Mouse (Mus musculus) midbrain, embryonic 16.5 days (tissue): ENCODE data around the gene Tm9sf2. TPM values are rescaled to one million over a fixed set of nuclear protein-coding genes. Genes with fewer than 3 reads are reported as not detected.

ENCODE experiments used
- ATAC-seq: fragments of 200-750 bp; cut with Nextera tagmentation; 2 replicates; pipeline ENCODE4 v1.8.0; 2017; ENCODE audit warnings: moderate TSS enrichment
- H3K27ac ChIP-seq: fragments of 300-500 bp; sonication (generic); 2 replicates; pipeline ENCODE4 v1.5.1; 2014; ENCODE audit warnings: mild to moderate bottlenecking, low read length, mixed read lengths
- H3K27me3 ChIP-seq: fragments of 300-500 bp; sonication (generic); 2 replicates; pipeline ENCODE4 v1.6.1; 2014; ENCODE audit warnings: low read depth, low read length, mixed read lengths; ENCODE audit not compliant: control insufficient read depth, insufficient read depth
- H3K36me3 ChIP-seq: fragments of 300-500 bp; sonication (generic); 2 replicates; pipeline ENCODE4 v1.6.1; 2014; ENCODE audit warnings: mild to moderate bottlenecking, low read length, moderate library complexity, mixed read lengths; ENCODE audit not compliant: control insufficient read depth, insufficient read depth
- H3K4me1 ChIP-seq: fragments of 300-500 bp; sonication (generic); 2 replicates; pipeline ENCODE4 v1.6.1; 2014; ENCODE audit warnings: mild to moderate bottlenecking, low read length, mixed read lengths; ENCODE audit not compliant: control insufficient read depth, insufficient read depth
- H3K4me2 ChIP-seq: fragments of 300-500 bp; sonication (generic); 2 replicates; pipeline ENCODE4 v1.6.1; 2014; ENCODE audit warnings: mild to moderate bottlenecking, low read length, mixed read lengths
- H3K4me3 ChIP-seq: fragments of 300-500 bp; sonication (generic); 2 replicates; pipeline ENCODE4 v1.5.1; 2014; ENCODE audit warnings: low read depth, mild to moderate bottlenecking, low read length, moderate library complexity, mixed read lengths
- H3K9ac ChIP-seq: fragments of 300-500 bp; sonication (generic); 2 replicates; pipeline ENCODE4 v1.6.1; 2014; ENCODE audit warnings: low read depth, low read length, mixed read lengths
- H3K9me3 ChIP-seq: fragments of 300-500 bp; sonication (generic); replicated peaks from 2 replicates; pipeline ENCODE4 v1.6.1; 2014; ENCODE audit warnings: mild to moderate bottlenecking, low read length, mixed read lengths; ENCODE audit not compliant: control insufficient read depth, poor library complexity, severe bottlenecking
- WGBS: fragments of 180-500 bp; shearing (Covaris S2); extraction: QIAGEN DNeasy Blood & Tissue Kit; methylation state at CpG from one replicate; pipeline ENCODE4 v1.1.7; 2014; 5-methylcytosine and 5-hydroxymethylcytosine counted together
- polyA plus RNA-seq: library from polyadenylated mRNA; unstranded; fragments of >200 nt; fragmentation: Nextera tagmentation; extraction: Ambion mirVana; gene quantifications from 2 replicates; pipeline ENCODE4 v1.2.1, GENCODE M21; 2015

The Tm9sf2 gene
- polyA plus RNA-seq, 1 experiment from 2014 or later = 112 TPM

DNA sequence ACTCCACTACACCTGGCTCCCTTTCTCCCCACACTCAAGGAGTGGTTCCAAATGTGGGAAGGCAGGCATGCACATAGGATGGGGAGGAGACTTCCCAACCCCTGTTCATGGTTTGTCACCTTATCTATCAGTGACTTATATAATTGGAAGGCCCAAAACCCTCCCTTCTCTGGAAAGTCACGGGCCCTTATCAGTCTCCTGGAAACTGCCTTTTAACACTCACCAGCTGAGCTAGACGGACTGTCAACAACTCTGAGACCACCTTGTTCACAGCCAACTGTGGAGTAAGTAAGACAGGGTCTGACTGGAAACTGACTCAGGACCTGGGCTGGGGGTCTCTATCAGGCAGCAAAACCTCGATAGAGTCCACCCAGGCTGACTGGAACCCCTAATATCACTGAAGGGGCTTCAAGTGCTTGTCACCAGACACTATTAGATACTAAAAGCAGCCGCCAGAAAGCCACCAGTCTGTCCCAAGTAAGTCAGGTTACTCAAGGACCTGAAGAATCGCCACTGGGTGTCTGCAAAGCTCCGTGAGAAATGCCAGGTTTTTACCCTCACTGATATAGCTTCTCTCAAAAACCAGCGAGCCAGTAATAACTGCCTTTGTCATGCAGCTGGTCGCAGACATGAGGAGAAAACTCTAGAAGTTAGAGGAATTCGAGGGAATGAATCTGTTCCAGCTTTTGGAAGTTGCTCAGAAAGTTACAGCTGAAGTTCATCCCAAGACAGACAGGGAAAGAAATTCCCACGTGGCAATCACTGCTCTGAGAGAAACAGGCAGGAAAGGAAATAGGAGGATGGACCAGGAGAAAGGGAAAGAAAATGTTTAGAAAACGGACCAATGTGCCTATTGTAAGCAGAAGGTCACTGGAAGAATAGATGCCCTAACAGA, 37.8 kb upstream of the Tm9sf2 start:
- Histone ChIP-seq H3K4me2 (no peak overlapping the region), H3K4me3 (no peak overlapping the region), H3K36me3 (no peaks in the 10 kb centered on the region), H3K9me3 (no peaks in the 10 kb centered on the region), H3K27me3 (no peaks in the 10 kb centered on the region), H3K9ac (no peak overlapping the region), H3K4me1 (no peaks in the 10 kb centered on the region), H3K27ac (no peak overlapping the region)
- 65% methylated on average over 11 of the region's 11 CpGs for WGBS
- no peak for ATAC-seq

GRCm38 (mm10) chr14:122069948-122070347, 36.9 kb upstream of the Tm9sf2 start:
- Histone ChIP-seq H3K4me3 (no peak overlapping the region), H3K9ac (no peak overlapping the region), H3K27ac (no peak overlapping the region), H3K4me1 (no peaks in the 10 kb centered on the region), H3K36me3 (no peaks in the 10 kb centered on the region), H3K4me2 (no peak overlapping the region), H3K9me3 (no peaks in the 10 kb centered on the region), H3K27me3 (no peaks in the 10 kb centered on the region)
- no peak for ATAC-seq
- 85% methylated on average over 3 of the region's 3 CpGs for WGBS

DNA sequence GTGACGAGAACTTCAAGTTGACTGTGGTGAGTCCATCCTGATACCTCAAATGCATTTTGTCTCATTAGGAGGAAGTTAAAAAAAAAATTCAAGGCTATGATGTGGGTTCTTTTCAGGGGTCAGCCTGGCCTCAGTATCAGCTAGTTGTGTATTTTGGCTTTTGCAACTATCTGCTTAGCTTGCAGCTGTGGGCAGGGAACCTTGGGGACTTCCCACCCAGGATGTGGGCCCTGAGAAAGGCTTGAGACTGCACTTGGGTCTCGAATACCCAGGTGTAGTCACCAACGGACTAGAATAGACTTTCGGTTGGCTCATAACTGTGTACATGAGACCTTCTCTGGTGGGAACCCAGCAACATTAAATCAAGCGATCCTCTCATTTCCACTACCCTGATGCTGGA, 33.4 kb upstream of the Tm9sf2 start:
- no peaks in the 10 kb centered on the region for H3K27me3 ChIP-seq
- no peak overlapping the region for H3K27ac ChIP-seq
- H3K4me3 ChIP-seq = no peak overlapping the region
- no peaks in the 10 kb centered on the region for H3K36me3 ChIP-seq
- H3K9me3 ChIP-seq = no peaks in the 10 kb centered on the region
- no peaks in the 10 kb centered on the region for H3K4me1 ChIP-seq
- ATAC-seq = no peak
- WGBS = 93% methylated on average over 5 of the region's 5 CpGs
- no peak overlapping the region for H3K4me2 ChIP-seq
- no peak overlapping the region for H3K9ac ChIP-seq

- no peak overlapping the region for H3K27ac ChIP-seq
- no peaks in the 10 kb centered on the region for H3K4me1 ChIP-seq
- ATAC-seq = no peak
- WGBS = 80% methylated on average over 10 of the region's 10 CpGs
- H3K27me3 ChIP-seq = no peaks in the 10 kb centered on the region
- no peaks in the 10 kb centered on the region for H3K36me3 ChIP-seq
- H3K4me2 ChIP-seq = no peak overlapping the region
- H3K9ac ChIP-seq = no peak overlapping the region
- H3K4me3 ChIP-seq = no peak overlapping the region
- no peaks in the 10 kb centered on the region for H3K9me3 ChIP-seq
Measured at GRCm38 (mm10) chr14:122074360-122074759, 32.5 kb upstream of the Tm9sf2 start.

- 87% methylated on average over 21 of the region's 21 CpGs for WGBS
- ATAC-seq = no peak
Measured at GRCm38 (mm10) chr14:122075485-122076200, 31.2 kb upstream of the Tm9sf2 start.

DNA sequence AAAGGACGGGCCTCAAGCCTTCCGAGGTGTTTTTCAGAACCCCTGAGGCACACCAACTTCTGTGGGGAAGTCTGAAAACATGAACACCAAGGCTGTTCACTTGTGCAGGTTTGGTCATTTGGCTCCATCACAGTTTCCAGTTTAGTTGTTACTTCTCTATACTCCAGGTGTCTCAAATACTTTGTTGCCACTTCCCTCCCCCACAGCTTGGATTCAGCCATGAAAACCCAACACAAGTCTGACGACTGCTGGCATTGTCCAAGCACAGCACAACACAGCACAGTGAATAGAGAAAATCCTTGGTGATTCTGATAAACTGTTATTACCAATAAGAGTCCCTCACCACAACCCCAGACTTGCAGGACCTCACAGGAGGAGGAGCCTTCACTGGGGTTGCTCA, 29.8 kb upstream of the Tm9sf2 start:
- Histone ChIP-seq H3K9ac (no peak overlapping the region), H3K27ac (no peak overlapping the region), H3K4me3 (no peak overlapping the region), H3K27me3 (no peaks in the 10 kb centered on the region), H3K9me3 (no peaks in the 10 kb centered on the region), H3K4me2 (no peak overlapping the region), H3K4me1 (no peaks in the 10 kb centered on the region), H3K36me3 (no peaks in the 10 kb centered on the region)
- 84% methylated on average over 3 of the region's 3 CpGs for WGBS
- ATAC-seq = no peak

More at GRCm38 (mm10) chr14:122075485-122076200, 31.2 kb upstream of the Tm9sf2 start:
- Histone ChIP-seq H3K9ac (no peak overlapping the region), H3K9me3 (no peaks in the 10 kb centered on the region), H3K36me3 (no peaks in the 10 kb centered on the region), H3K27ac (no peak overlapping the region), H3K27me3 (no peaks in the 10 kb centered on the region), H3K4me3 (no peak overlapping the region), H3K4me1 (no peaks in the 10 kb centered on the region), H3K4me2 (no peak overlapping the region)

DNA sequence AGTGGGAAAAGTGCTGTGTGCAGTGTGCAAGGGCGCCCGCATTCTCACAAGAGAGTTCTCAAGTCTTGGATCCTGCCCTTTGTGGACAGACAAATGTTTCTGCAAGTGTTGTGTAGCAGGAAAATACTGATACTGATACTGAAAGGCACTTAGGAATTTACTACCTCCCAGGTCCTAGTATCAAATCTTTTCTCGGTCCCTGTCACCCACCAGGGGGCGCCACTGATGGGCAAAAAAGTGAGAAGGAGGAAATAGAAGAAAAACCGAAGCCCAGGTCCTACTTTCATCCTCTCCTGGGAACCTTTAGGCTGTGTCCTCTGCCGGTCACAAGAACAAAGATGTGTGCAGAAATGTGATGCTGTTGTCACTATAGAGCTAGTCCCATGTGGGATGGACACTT, 27.4 kb upstream of the Tm9sf2 start:
- Histone ChIP-seq H3K27ac (no peak overlapping the region), H3K9me3 (no peaks in the 10 kb centered on the region), H3K4me3 (no peak overlapping the region), H3K9ac (no peak overlapping the region), H3K27me3 (no peaks in the 10 kb centered on the region), H3K4me1 (no peaks in the 10 kb centered on the region), H3K4me2 (no peak overlapping the region), H3K36me3 (no peaks in the 10 kb centered on the region)
- 46% methylated on average over 6 of the region's 6 CpGs for WGBS
- no peak for ATAC-seq

DNA sequence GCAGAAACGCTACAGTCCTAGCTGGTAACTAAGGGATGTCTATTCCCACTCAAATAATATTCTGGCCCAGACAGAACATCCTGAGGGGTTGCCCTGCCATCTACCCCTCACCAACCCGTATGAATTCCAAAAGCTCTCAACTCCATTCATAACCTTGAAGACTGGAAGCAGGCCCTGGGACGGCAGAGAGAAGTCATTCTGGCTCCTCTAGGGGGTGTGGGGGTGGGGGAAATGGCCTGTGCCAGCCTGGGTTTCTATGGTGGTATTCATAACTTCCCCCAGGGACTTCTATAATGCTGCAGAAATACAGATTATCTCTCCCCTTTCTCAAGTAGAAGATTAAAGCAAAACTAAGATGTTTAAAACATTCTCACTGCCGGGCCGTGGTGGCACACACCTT, 26.9 kb upstream of the Tm9sf2 start:
- Histone ChIP-seq H3K27me3 (no peaks in the 10 kb centered on the region), H3K4me2 (no peak overlapping the region), H3K36me3 (no peaks in the 10 kb centered on the region), H3K9ac (no peak overlapping the region), H3K9me3 (0 out of 2 replicates have a peak, but pooled peaks cover 2% of the 10 kb centered on the region), H3K4me1 (no peaks in the 10 kb centered on the region), H3K27ac (no peak overlapping the region), H3K4me3 (no peak overlapping the region)
- ATAC-seq = no peak
- WGBS = 86% methylated on average over 5 of the region's 5 CpGs

- Histone ChIP-seq H3K27me3 (no peaks in the 10 kb centered on the region), H3K36me3 (no peaks in the 10 kb centered on the region), H3K9me3 (0 out of 2 replicates have a peak, but pooled peaks cover 2% of the 10 kb centered on the region), H3K27ac (no peak overlapping the region), H3K4me3 (no peak overlapping the region), H3K4me2 (no peak overlapping the region), H3K9ac (no peak overlapping the region), H3K4me1 (no peaks in the 10 kb centered on the region)
- ATAC-seq = no peak
- WGBS = 41% methylated on average over 3 of the region's 3 CpGs
Measured at GRCm38 (mm10) chr14:122081308-122081707, 25.5 kb upstream of the Tm9sf2 start.
